Mouse (Mus musculus): ENCODE results near the gene Elmo3. TPM values are rescaled to one million over a fixed set of nuclear protein-coding genes. Genes with fewer than 3 reads are reported as not detected.

Gene Elmo3
- polyA plus RNA-seq, 1 experiment from 2014 or later = 16.8 TPM

DNA sequence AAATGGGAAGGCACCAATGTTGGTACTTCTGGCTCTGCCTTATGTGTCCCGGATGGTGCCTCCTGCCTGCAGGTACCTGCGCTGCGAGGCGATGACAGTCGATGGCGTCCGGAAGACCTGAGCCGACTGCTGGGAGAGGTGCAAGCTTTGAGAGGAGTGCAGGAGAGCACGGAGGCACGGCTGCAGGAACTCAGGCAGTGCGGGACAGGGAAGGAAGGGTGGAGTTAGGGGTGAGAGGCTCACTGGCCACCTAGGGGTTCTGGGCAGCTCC is 34.5 kb upstream of the Elmo3 start:
- Histone ChIP-seq H3K4me2 (ENCODE audit: low read length) (no peak overlapping the region), H3K4me3 (ENCODE audit: low read depth, low read length) (peak overlapping the region; percentile 10; the same call in 1 of the 2 replicates), H3K27me3 (replicated peaks; ENCODE audit: control insufficient read depth, insufficient read depth, low read length) (peaks cover 98% of the 10 kb centered on the region), H3K4me1 (replicated peaks; ENCODE audit: control insufficient read depth, insufficient read depth, low read length) (peaks cover 25% of the 10 kb centered on the region), H3K9ac (ENCODE audit: low read length) (no peak overlapping the region), H3K9me3 (ENCODE audit: control insufficient read depth, low read length) (no peaks in the 10 kb centered on the region), H3K36me3 (ENCODE audit: control insufficient read depth, insufficient read depth, low read length) (no peaks in the 10 kb centered on the region), H3K27ac (ENCODE audit: low read depth) (no peak overlapping the region)
- DNase-seq (ENCODE audit: low spot score) (no peak), ATAC-seq (replicated peaks; ENCODE audit: low FRiP score, low TSS enrichment, low read depth) (no peak)
- WGBS = 3% methylated on average over 11 of the region's 11 CpGs

DNA sequence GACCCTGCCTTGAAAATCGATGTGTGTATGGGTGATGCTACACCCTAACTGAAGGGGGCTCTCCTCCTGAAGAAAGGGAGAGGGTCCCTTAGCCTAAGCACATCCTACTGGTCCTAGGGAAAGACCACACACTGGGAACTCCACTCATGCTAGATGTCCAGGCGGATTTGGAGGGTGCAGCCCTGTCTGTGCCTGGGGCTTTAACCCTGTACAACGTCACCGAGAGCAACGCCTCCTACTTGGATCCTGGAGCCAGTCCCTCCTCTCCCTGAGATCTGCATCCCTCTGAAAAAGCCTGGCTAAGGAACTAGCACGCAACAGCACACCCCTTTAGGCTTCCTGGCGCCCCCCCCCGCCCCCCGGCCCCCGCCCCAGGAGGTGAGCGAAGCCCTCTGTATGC is 30.0 kb upstream of the Elmo3 start:
- Histone ChIP-seq H3K36me3 (ENCODE audit: control insufficient read depth, insufficient read depth, low read length) (no peaks in the 10 kb centered on the region), H3K27ac (ENCODE audit: low read depth) (no peak overlapping the region), H3K4me3 (ENCODE audit: low read depth, low read length) (no peak overlapping the region), H3K9ac (ENCODE audit: low read length) (no peak overlapping the region), H3K9me3 (ENCODE audit: control insufficient read depth, low read length) (no peaks in the 10 kb centered on the region), H3K4me1 (replicated peaks; ENCODE audit: control insufficient read depth, insufficient read depth, low read length) (peaks cover 9% of the 10 kb centered on the region), H3K27me3 (replicated peaks; ENCODE audit: control insufficient read depth, insufficient read depth, low read length) (peaks cover 99% of the 10 kb centered on the region), H3K4me2 (ENCODE audit: low read length) (peak overlapping the region; percentile 71)
- ATAC-seq (replicated peaks; ENCODE audit: low FRiP score, low TSS enrichment, low read depth) (no peak), DNase-seq (ENCODE audit: low spot score) (no peak)
- WGBS = 10% methylated on average over 11 of the region's 11 CpGs

- 9% methylated on average over 10 of the region's 10 CpGs for WGBS
- Histone ChIP-seq H3K9me3 (ENCODE audit: control insufficient read depth, low read length) (no peaks in the 10 kb centered on the region), H3K4me3 (ENCODE audit: low read depth, low read length) (peak within 1 kb of the TSS; percentile 34), H3K4me1 (replicated peaks; ENCODE audit: control insufficient read depth, insufficient read depth, low read length) (peaks cover 4% of the 10 kb centered on the region), H3K27me3 (replicated peaks; ENCODE audit: control insufficient read depth, insufficient read depth, low read length) (peaks cover 94% of the 10 kb centered on the region), H3K9ac (ENCODE audit: low read length) (0 out of 2 replicates have a peak within 1 kb of the TSS, but pooled peaks have one; percentile 18), H3K27ac (ENCODE audit: low read depth) (no peak within 1 kb of the TSS), H3K36me3 (ENCODE audit: control insufficient read depth, insufficient read depth, low read length) (no peaks in the 10 kb centered on the region), H3K4me2 (ENCODE audit: low read length) (peak within 1 kb of the TSS; percentile 71)
- no peak for ATAC-seq (replicated peaks; ENCODE audit: low FRiP score, low TSS enrichment, low read depth)
- DNase-seq (ENCODE audit: low spot score) = no peak
These were observed 29.6 kb upstream of the Elmo3 start, which contains the start of gene Nol3 for GRCm38 (mm10) chr8:105275840-105276239. TSS of gene Nol3 (plus strand) at chr8:105276140.

GRCm38 (mm10) chr8:105276292-105277120 is 28.9 kb upstream of the Elmo3 start:
- H3K27ac ChIP-seq (ENCODE audit: low read depth) = no peak overlapping the region
- H3K4me1 ChIP-seq (replicated peaks; ENCODE audit: control insufficient read depth, insufficient read depth, low read length) = peaks cover 3% of the 10 kb centered on the region; the same call in 1 of the 2 replicates
- 0 out of 2 replicates have a peak, but pooled peaks cover 3% of the 10 kb centered on the region for H3K36me3 ChIP-seq (ENCODE audit: control insufficient read depth, insufficient read depth, low read length)
- H3K4me3 ChIP-seq (ENCODE audit: low read depth, low read length) = peak overlapping the region; percentile 34
- 3% methylated on average over 30 of the region's 30 CpGs for WGBS
- peak; percentile 75 for DNase-seq (ENCODE audit: low spot score)
- H3K9me3 ChIP-seq (ENCODE audit: control insufficient read depth, low read length) = no peaks in the 10 kb centered on the region
- peak; percentile 45; the same call in 1 of the 2 replicates for ATAC-seq (replicated peaks; ENCODE audit: low FRiP score, low TSS enrichment, low read depth)
- H3K4me2 ChIP-seq (ENCODE audit: low read length) = peak overlapping the region; percentile 71
- H3K27me3 ChIP-seq (replicated peaks; ENCODE audit: control insufficient read depth, insufficient read depth, low read length) = peaks cover 88% of the 10 kb centered on the region
- 0 out of 2 replicates have a peak overlapping the region, but pooled peaks have one; percentile 18 for H3K9ac ChIP-seq (ENCODE audit: low read length)

DNA sequence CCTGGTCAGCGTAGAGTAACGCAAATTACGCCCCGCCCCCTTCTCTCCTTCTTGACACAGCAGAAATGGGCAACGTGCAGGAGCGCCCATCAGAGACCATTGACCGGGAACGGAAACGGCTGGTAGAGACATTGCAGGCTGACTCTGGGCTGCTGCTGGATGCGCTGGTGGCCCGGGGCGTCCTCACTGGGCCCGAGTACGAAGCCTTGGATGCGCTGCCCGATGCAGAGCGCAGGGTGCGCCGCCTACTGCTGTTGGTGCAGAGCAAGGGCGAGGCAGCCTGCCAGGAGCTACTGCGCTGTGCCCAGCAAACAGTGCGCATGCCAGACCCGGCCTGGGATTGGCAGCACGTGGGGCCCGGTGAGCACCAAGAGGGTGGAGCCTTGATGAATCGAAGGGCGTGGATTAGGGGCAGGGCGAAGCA is 26.5 kb upstream of the Elmo3 start:
- H3K9ac ChIP-seq (ENCODE audit: low read length) = no peak overlapping the region; the same call in 1 of the 2 replicates
- peaks cover 3% of the 10 kb centered on the region; the same call in 1 of the 2 replicates for H3K4me1 ChIP-seq (replicated peaks; ENCODE audit: control insufficient read depth, insufficient read depth, low read length)
- H3K4me2 ChIP-seq (ENCODE audit: low read length) = peak overlapping the region; percentile 36; the same call in 1 of the 2 replicates
- H3K36me3 ChIP-seq (ENCODE audit: control insufficient read depth, insufficient read depth, low read length) = peaks cover 15% of the 10 kb centered on the region; the same call in 1 of the 2 replicates
- no peak overlapping the region for H3K27ac ChIP-seq (ENCODE audit: low read depth)
- ATAC-seq (replicated peaks; ENCODE audit: low FRiP score, low TSS enrichment, low read depth) (peak; percentile 34; the same call in 1 of the 2 replicates), DNase-seq (ENCODE audit: low spot score) (no peak)
- peak overlapping the region; percentile 19 for H3K4me3 ChIP-seq (ENCODE audit: low read depth, low read length)
- H3K9me3 ChIP-seq (ENCODE audit: control insufficient read depth, low read length) = no peaks in the 10 kb centered on the region
- H3K27me3 ChIP-seq (replicated peaks; ENCODE audit: control insufficient read depth, insufficient read depth, low read length) = peaks cover 64% of the 10 kb centered on the region
- 4% methylated on average over 28 of the region's 28 CpGs for WGBS

DNA sequence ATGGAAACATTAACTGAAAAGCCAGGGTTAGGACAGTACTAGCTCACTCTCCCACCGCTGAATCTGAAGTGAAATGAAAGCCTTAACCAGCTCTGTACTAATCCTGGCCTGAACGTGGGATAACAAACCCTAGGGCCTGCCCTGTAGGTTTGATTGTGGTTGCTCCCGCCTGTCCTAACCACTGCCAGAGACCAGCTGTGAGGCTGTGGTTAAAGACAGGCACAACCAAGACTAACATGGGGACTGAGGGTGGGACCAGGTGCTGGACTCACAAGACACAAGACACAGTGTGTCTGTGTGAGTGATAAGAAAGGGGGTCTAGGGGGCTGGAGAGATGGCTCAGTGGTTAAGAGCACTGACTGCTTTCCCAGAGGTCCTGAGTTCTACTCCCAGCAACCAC is 24.8 kb upstream of the Elmo3 start:
- no peak for ATAC-seq (replicated peaks; ENCODE audit: low FRiP score, low TSS enrichment, low read depth)
- Histone ChIP-seq H3K9ac (ENCODE audit: low read length) (no peak overlapping the region), H3K36me3 (ENCODE audit: control insufficient read depth, insufficient read depth, low read length) (peaks cover 20% of the 10 kb centered on the region), H3K4me1 (replicated peaks; ENCODE audit: control insufficient read depth, insufficient read depth, low read length) (peaks cover 3% of the 10 kb centered on the region; the same call in 1 of the 2 replicates), H3K9me3 (ENCODE audit: control insufficient read depth, low read length) (no peaks in the 10 kb centered on the region), H3K27ac (ENCODE audit: low read depth) (no peak overlapping the region), H3K4me2 (ENCODE audit: low read length) (no peak overlapping the region), H3K27me3 (replicated peaks; ENCODE audit: control insufficient read depth, insufficient read depth, low read length) (peaks cover 47% of the 10 kb centered on the region), H3K4me3 (ENCODE audit: low read depth, low read length) (no peak overlapping the region)
- no peak for DNase-seq (ENCODE audit: low spot score)
- WGBS = 81% methylated on average over 3 of the region's 3 CpGs

DNA sequence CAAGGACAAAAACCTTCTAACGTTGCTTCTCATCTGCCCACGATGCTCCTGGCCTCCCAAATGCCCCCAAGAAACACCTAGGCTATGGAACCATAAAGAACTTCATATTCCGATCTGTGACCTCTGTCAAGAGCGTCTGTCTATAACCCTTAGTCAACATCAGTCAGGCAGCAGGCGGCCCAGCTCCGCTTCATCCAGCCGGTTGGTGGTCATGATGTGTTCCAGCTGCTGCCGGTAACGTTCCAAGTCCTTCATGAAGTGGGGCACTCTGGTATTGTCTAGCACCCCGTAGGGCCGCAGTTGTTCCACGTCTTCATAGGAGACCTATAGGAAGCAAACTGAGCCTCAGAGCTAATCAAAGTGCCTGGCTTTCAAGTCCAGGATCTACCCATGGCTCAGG is 23.6 kb upstream of the Elmo3 start:
- Histone ChIP-seq H3K9me3 (ENCODE audit: control insufficient read depth, low read length) (no peaks in the 10 kb centered on the region), H3K27me3 (replicated peaks; ENCODE audit: control insufficient read depth, insufficient read depth, low read length) (peaks cover 35% of the 10 kb centered on the region), H3K4me1 (replicated peaks; ENCODE audit: control insufficient read depth, insufficient read depth, low read length) (no peaks in the 10 kb centered on the region), H3K4me2 (ENCODE audit: low read length) (no peak overlapping the region), H3K27ac (ENCODE audit: low read depth) (no peak overlapping the region), H3K9ac (ENCODE audit: low read length) (no peak overlapping the region), H3K4me3 (ENCODE audit: low read depth, low read length) (no peak overlapping the region), H3K36me3 (ENCODE audit: control insufficient read depth, insufficient read depth, low read length) (peaks cover 20% of the 10 kb centered on the region)
- WGBS = 84% methylated on average over 12 of the region's 12 CpGs
- no peak for DNase-seq (ENCODE audit: low spot score)
- no peak for ATAC-seq (replicated peaks; ENCODE audit: low FRiP score, low TSS enrichment, low read depth)

GRCm38 (mm10) chr8:105282239-105282638 is 23.2 kb upstream of the Elmo3 start:
- Histone ChIP-seq H3K4me1 (replicated peaks; ENCODE audit: control insufficient read depth, insufficient read depth, low read length) (no peaks in the 10 kb centered on the region), H3K4me2 (ENCODE audit: low read length) (no peak overlapping the region), H3K9me3 (ENCODE audit: control insufficient read depth, low read length) (no peaks in the 10 kb centered on the region), H3K36me3 (ENCODE audit: control insufficient read depth, insufficient read depth, low read length) (peaks cover 20% of the 10 kb centered on the region), H3K4me3 (ENCODE audit: low read depth, low read length) (no peak overlapping the region), H3K27ac (ENCODE audit: low read depth) (no peak overlapping the region), H3K27me3 (replicated peaks; ENCODE audit: control insufficient read depth, insufficient read depth, low read length) (peaks cover 30% of the 10 kb centered on the region), H3K9ac (ENCODE audit: low read length) (no peak overlapping the region)
- 79% methylated on average over 4 of the region's 4 CpGs for WGBS
- DNase-seq (ENCODE audit: low spot score) = no peak
- ATAC-seq (replicated peaks; ENCODE audit: low FRiP score, low TSS enrichment, low read depth) = no peak

Measured in intestine, embryonic 14.5 days (tissue).